ENCODE assay signal across 8 mouse cellular contexts in the genomic region with DNA sequence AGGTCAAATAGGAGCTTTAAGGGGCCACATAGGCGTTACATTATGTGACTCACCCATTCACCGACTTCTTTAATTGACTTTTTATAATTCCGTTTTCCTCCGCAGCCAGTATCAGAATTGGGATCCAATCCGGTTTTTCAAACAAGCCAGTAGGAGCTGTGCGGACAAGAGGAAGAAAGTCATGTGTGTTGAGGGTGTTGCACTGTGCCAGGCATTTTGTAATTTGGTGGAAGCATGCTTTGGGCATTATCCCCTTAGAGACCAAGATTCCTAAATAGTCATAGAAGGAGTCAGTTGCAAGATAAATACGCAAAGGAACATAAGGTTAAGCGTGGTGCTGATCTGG. TPM values are rescaled to one million over a fixed set of nuclear protein-coding genes. Genes with fewer than 3 reads are reported as not detected.
DNase-seq lines count a peak whose midpoint lies in the region; ATAC-seq lines count a peak whose summit lies in the region.

No protein-coding gene starts in this region.

- H3K4me1 ChIP-seq in liver, embryonic 11.5 days (replicated peaks; ENCODE audit: control insufficient read depth, insufficient read depth, low read length), result no peaks in the 10 kb centered on the region

- H3K4me3 ChIP-seq in liver, embryonic 11.5 days (ENCODE audit: low read depth, low read length), result peak overlapping the region; percentile 92

- H3K4me2 ChIP-seq in liver, embryonic 11.5 days, result peak overlapping the region; percentile 73

- no peaks in the 10 kb centered on the region for H3K9me3 ChIP-seq in liver, embryonic 11.5 days (ENCODE audit: control insufficient read depth, low read length)

- intact Hi-C loops in left cerebral cortex, postnatal 25 days (cut with DNase I), result loop anchor here (2.0 to 5.0 kb wide), 2 partner anchors 40 to 84 kb away; a partner anchor contains a TSS

- no peaks in the 10 kb centered on the region for H3K36me3 ChIP-seq in liver, embryonic 11.5 days (ENCODE audit: control insufficient read depth, insufficient read depth, low read length)

- peak overlapping the region; percentile 79 for H3K27ac ChIP-seq in liver, embryonic 11.5 days (ENCODE audit: low read depth, low read length)

- 2% methylated on average over 8 of the region's 8 CpGs for WGBS in liver, embryonic 11.5 days

- no peaks in the 10 kb centered on the region for H3K27me3 ChIP-seq in liver, embryonic 11.5 days (replicated peaks; ENCODE audit: control insufficient read depth, insufficient read depth, low read length)

- peak overlapping the region; percentile 84 for H3K9ac ChIP-seq in liver, embryonic 11.5 days (ENCODE audit: low read depth, low read length)

- DNase-seq in adrenal gland, postnatal 14 days, result peak; percentile 72
- no peak for DNase-seq in adrenal gland, adult 18-20 months (ENCODE audit: low spot score in 2 of 2)
- peak; percentile 74 for DNase-seq in right cerebral cortex, adult 18-20 months
- DNase-seq in right cerebral cortex, postnatal 4 days, result no peak
- no peak for DNase-seq in liver, embryonic 11.5 days (ENCODE audit: low spot score)
- DNase-seq in left cerebral cortex, postnatal 25 days (ENCODE audit: low spot score in 2 of 2), result no peak

- ATAC-seq in granulocyte monocyte progenitor cell, adult 5-6 weeks (replicated peaks; ENCODE audit: poor library complexity, severe bottlenecking), result peak; percentile 84
- ATAC-seq in liver, embryonic 11.5 days (replicated peaks; ENCODE audit: low FRiP score), result peak; percentile 81
- peak; percentile 37 for ATAC-seq in monocyte, adult 5-6 weeks (replicated peaks; ENCODE audit: insufficient number of reproducible peaks, low FRiP score, low TSS enrichment, poor library complexity, severe bottlenecking)

RNA-seq across cellular contexts. Expression of a gene that starts 0.6 kb away (rescaled TPM):
- total RNA-seq in adrenal gland, postnatal 14 days (2021), result 638 TPM in 2 replicates
- total RNA-seq in adrenal gland, adult 18-20 months (2021), result 100 to 1,000 TPM; 593 to 763 TPM
- total RNA-seq in granulocyte monocyte progenitor cell, adult 5-6 weeks (2014; fragmentation: Nextera tagmentation), result 710 and 961 TPM in 2 replicates
- total RNA-seq in granulocyte monocyte progenitor cell, adult 5-6 weeks (2017), result 149 and 237 TPM in 2 replicates
- 671 and 713 TPM in 2 replicates for polyA plus RNA-seq in liver, embryonic 11.5 days (2014; fragmentation: Nextera tagmentation; extraction: Ambion mirVana)
- 129 to 228 TPM (median 191 TPM) in 3 replicates for total RNA-seq in monocyte, adult 5-6 weeks (2017)
- total RNA-seq in left cerebral cortex, postnatal 25 days (2021), result 100 to 1,000 TPM; 339 to 353 TPM

RNA-seq across cellular contexts. Expression of a gene that starts 40.0 kb away (rescaled TPM):
- 37.2 and 42.9 TPM in 2 replicates for total RNA-seq in adrenal gland, postnatal 14 days (2021)
- total RNA-seq in adrenal gland, adult 18-20 months (2021), result 10 to 100 TPM; 27.2 to 32.1 TPM
- 83.6 and 93.1 TPM in 2 replicates for total RNA-seq in granulocyte monocyte progenitor cell, adult 5-6 weeks (2014; fragmentation: Nextera tagmentation)
- total RNA-seq in granulocyte monocyte progenitor cell, adult 5-6 weeks (2017), result 7.4 and 10.8 TPM in 2 replicates
- polyA plus RNA-seq in liver, embryonic 11.5 days (2014; fragmentation: Nextera tagmentation; extraction: Ambion mirVana), result 6.8 and 9.7 TPM in 2 replicates
- total RNA-seq in monocyte, adult 5-6 weeks (2017), result 11.5 to 40.0 TPM (median 13.4 TPM) in 3 replicates
- 10 to 100 TPM; 54.6 to 58.6 TPM for total RNA-seq in left cerebral cortex, postnatal 25 days (2021)

RNA-seq across cellular contexts. Expression of a gene that starts 44.3 kb away (rescaled TPM):
- 89.5 and 100 TPM in 2 replicates for total RNA-seq in adrenal gland, postnatal 14 days (2021)
- 100 to 1,000 TPM in 1 of 2 experiments, 10 to 100 TPM in 1; 85.6 to 103 TPM for total RNA-seq in adrenal gland, adult 18-20 months (2021)
- total RNA-seq in granulocyte monocyte progenitor cell, adult 5-6 weeks (2014; fragmentation: Nextera tagmentation), result 37.9 and 49.8 TPM in 2 replicates
- total RNA-seq in granulocyte monocyte progenitor cell, adult 5-6 weeks (2017), result 25.6 and 28.5 TPM in 2 replicates
- 19.5 and 23.9 TPM in 2 replicates for polyA plus RNA-seq in liver, embryonic 11.5 days (2014; fragmentation: Nextera tagmentation; extraction: Ambion mirVana)
- total RNA-seq in monocyte, adult 5-6 weeks (2017), result 17.7 to 43.2 TPM (median 41.6 TPM) in 3 replicates
- 10 to 100 TPM; 73.0 to 75.4 TPM for total RNA-seq in left cerebral cortex, postnatal 25 days (2021)

RNA-seq across cellular contexts. Expression of a gene that starts 59.1 kb away (rescaled TPM):
- 2.2 and 14.5 TPM in 2 replicates for total RNA-seq in adrenal gland, postnatal 14 days (2021)
- 1 to 10 TPM in 1 of 2 experiments, under 1 TPM in 1; 0.33 to 1.6 TPM for total RNA-seq in adrenal gland, adult 18-20 months (2021)
- total RNA-seq in granulocyte monocyte progenitor cell, adult 5-6 weeks (2014; fragmentation: Nextera tagmentation), result not detected in 2 replicates
- total RNA-seq in granulocyte monocyte progenitor cell, adult 5-6 weeks (2017), result not detected in 2 replicates
- polyA plus RNA-seq in liver, embryonic 11.5 days (2014; fragmentation: Nextera tagmentation; extraction: Ambion mirVana), result 0.23 and 0.55 TPM in 2 replicates
- total RNA-seq in monocyte, adult 5-6 weeks (2017), result 14.2 to 35.0 TPM (median 22.5 TPM) in 3 replicates
- not detected for total RNA-seq in left cerebral cortex, postnatal 25 days (2021)

Comparison
In these comparisons a context has a peak if more than half of its experiments do, and no peak if none do; other contexts are left out.
1. DNase-seq: peak in adrenal gland, postnatal 14 days (single experiment) and right cerebral cortex, adult 18-20 months (single experiment); none in adrenal gland, adult 18-20 months (0 of 2), right cerebral cortex, postnatal 4 days (single experiment), liver, embryonic 11.5 days (single experiment) and left cerebral cortex, postnatal 25 days (0 of 2).
2. Peak in every context shown above with its lines, with median percentiles within 50 percentile points of each other: ATAC-seq.